Mouse (Mus musculus) small intestine, adult 2 months (tissue): Measurements from ENCODE around the gene Bbs2.

ENCODE experiments used
- CTCF ChIP-seq: fragments of 200-500 bp; IDR thresholded peaks from 2 replicates; pipeline ENCODE4 v1.5.1; 2012; ENCODE audit warnings: low read depth, mild to moderate bottlenecking, control low read depth, inconsistent platforms, low read length, moderate library complexity, mixed read lengths; ENCODE audit not compliant: insufficient replicate concordance, insufficient read length; ENCODE audit errors: extremely low read depth
- POLR2A ChIP-seq: fragments of 200-500 bp; IDR thresholded peaks from 2 replicates; pipeline ENCODE4 v1.6.1; 2012; ENCODE audit warnings: low read depth, mild to moderate bottlenecking, control low read depth, inconsistent platforms, low read length, moderate library complexity

- TF ChIP-seq POLR2A (no peak), CTCF (no peak)
Observed at GRCm38 (mm10) chr8:94104146-94104545, 5.4 kb upstream of the Bbs2 start.
